Mouse (Mus musculus) kidney, postnatal 10 days (tissue): ENCODE data around the gene Rapgef2.
"Not testable (repeated sequence)": the region's sequence is repeated elsewhere in the genome, so short reads cannot be mapped to it uniquely, and the experiment has no call there.

Source experiments
- DNase-seq: peaks from one replicate; pipeline ENCODE4 v3.0.0; 2021; ENCODE audit warnings: mixed read lengths

The Rapgef2 gene

GRCm38 (mm10) chr3:79083881-79084280 lies 202.4 kb downstream of the Rapgef2 start:
- no peak for DNase-seq

- no peak for DNase-seq
These were observed 203.3 kb downstream of the Rapgef2 start for GRCm38 (mm10) chr3:79083030-79083429.

- DNase-seq: no peak
These were observed 207.2 kb downstream of the Rapgef2 start for GRCm38 (mm10) chr3:79079076-79079475.

- no peak for DNase-seq
These were observed 211.3 kb downstream of the Rapgef2 start for GRCm38 (mm10) chr3:79074970-79075369.

GRCm38 (mm10) chr3:79073541-79074244 lies 212.6 kb downstream of the Rapgef2 start:
- no peak for DNase-seq

DNA sequence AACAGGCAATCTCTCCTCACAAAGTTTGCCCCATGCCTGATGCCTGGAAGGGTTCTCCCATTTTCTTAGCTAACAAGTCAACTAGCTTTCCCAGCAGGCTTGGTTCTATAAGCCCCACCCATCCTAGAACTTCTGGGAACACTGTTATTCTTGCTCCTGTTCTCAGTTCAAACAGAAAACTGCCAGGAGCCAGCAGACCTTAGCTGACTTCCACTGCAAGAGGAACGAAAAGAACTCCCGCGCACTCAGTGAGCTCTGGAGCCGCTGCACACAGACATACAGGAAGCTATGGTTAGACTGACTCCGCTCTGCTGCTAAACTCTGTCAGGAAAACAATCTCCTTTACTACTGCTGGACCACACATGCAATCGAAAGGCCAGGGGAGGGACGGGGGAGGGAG lies 214.8 kb downstream of the Rapgef2 start:
- DNase-seq: peak; percentile 48

DNA sequence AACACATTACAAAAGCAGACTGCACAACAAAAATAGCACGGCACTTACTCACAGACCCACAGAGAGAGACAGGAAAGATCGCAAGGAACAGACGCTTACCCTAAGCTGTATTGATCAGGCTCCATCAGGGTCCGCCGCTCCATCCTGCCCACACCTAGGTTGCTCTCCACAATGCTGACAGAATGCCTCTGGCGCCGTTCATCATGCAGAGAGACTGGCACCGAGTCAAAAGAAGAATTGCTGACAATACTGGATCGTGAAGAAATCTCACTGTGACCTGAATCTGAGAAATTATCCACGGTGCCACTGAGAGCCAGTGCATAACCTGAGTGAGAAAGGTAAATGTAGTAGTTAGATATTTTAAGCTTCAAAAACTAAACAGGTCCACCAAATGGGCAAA lies 216.4 kb downstream of the Rapgef2 start:
- DNase-seq: no peak

DNA sequence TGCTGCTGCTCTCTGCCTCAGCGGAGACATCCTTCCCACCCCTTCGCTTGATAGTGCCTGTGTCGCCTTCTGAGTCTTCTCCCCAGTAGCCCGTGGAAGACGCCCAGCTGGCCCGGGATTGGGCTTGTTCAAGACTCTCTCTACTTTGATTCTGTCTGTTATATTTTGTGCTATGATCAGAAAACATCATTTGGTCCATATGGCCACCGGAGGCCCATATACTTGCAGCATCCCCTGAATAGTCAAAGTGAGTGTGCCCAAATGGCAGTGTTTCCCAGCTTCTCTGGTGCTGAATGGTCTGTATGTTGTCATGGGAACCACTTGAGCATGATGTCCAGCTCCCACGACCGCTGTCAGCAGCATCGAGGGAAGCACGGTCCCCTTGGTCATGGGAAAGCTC lies 217.3 kb downstream of the Rapgef2 start:
- DNase-seq: no peak

- no peak for DNase-seq
These were observed 219.8 kb downstream of the Rapgef2 start for GRCm38 (mm10) chr3:79066455-79067055.

DNA sequence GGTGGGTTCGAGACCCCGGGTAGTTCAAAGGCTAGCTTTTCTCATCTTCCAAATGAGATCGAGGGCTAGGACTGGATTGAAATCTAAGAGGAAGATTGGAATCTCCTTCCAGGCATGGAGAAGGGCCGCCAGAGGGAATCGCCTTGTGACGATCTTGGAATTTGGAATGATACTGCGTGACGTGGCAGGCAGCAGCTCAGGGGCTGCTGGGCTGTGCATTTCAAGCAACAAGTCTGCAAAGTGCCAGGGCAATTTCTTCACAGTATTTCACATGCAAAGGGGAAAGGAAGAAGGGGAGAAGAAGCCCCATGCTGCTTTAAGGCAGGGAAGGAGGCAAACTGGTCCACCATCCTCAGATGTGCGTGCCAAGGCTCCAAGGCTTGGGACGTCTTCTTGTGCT lies 222.2 kb downstream of the Rapgef2 start:
- DNase-seq: no peak

- no peak for DNase-seq
These were observed 224.9 kb downstream of the Rapgef2 start for GRCm38 (mm10) chr3:79061426-79061825.

DNA sequence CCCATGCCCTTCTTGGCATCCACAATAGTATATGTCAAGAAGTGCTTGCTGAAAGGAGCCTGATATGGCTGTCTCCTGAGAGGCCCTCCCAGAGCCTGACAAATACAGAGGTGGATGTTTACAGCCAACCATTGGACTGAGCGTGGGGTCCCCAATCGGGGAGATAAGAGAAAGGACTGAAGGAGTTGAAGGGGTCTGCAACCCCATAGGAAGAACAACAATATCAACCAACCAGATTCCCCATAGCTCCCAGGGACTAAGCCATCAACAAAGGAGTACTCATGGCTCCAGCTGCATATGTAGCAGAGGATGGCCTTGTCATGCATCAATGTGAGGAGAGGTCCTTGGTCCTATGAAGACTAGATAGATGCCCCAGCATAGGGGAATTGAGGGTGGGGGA lies 227.8 kb downstream of the Rapgef2 start:
- DNase-seq: not testable (repeated sequence)

DNA sequence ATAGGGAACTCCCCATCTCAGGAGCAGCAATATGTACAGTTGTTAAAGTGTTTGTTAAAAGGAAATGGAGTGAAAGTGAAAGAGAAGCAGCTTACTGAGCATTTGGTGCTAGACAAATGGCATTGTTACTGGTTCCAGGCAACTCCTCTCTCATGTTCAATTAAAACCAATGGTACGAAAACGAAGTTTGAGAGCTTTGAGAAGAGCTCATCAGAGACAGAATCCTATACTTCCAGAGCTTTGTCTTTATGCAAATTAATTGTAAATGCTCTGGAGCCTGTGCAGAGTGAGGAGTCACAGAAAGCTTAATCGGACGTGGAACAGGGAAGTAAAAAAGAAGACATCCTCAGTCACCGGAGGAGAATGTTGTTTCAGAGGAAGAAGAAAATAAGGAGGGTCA lies 241.1 kb downstream of the Rapgef2 start:
- no peak for DNase-seq

DNA sequence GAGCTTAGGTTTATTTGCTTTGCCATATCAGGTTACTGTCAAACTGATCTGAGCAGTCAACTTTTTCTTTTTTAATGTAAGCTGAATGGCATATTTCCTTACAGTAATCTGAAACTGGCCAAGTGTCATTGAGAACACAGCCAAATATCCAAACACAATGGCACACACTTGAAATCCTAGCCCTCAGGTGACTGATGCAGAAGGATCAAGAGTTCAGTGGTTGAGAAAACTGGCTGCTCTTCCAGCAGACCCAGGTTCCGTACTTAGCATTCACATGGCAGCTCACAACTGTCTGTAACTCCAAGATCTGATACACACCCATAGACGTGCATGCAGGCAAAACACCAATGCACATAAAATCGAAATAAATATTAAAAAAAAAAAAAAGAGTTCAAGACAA lies 243.3 kb downstream of the Rapgef2 start:
- no peak for DNase-seq

DNA sequence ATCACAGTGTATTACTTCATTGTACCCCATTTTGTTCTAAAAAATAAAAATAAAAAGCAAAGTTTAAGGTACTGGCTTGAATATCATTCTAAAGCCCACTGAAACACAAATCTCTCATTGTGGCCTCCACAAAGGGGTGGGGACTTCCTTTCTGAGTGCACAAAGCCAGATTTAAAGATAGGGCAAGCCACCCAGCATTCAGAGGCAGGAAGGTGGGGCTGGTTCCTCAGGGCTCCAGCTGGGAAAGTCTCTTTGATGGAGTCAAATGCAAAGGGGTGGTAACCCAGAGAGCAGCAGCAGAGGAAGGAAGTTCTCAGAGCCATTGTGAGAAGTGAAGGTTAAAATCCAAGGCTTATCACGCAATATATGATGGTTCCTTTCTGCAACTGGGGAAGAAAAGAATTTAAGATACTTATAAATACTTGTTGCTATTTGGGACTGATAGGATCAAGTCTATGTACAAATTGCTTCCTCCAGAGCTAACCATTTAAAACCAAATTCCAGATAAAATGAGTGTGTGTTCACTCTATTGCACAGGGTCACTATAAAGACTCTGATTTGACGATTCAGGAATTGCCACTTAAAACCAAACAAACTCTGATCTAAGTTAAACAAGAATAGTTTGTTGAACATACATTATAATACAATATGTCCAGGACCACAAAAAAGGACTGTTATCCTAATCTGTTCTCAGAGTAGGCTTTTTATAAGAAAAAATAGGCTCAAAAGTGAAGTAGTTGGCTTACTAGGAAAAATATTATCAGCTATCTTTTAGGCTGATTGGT lies 246.5 kb downstream of the Rapgef2 start:
- peak; percentile 14 for DNase-seq

GRCm38 (mm10) chr3:79039008-79039407 lies 247.3 kb downstream of the Rapgef2 start:
- DNase-seq: no peak

DNA sequence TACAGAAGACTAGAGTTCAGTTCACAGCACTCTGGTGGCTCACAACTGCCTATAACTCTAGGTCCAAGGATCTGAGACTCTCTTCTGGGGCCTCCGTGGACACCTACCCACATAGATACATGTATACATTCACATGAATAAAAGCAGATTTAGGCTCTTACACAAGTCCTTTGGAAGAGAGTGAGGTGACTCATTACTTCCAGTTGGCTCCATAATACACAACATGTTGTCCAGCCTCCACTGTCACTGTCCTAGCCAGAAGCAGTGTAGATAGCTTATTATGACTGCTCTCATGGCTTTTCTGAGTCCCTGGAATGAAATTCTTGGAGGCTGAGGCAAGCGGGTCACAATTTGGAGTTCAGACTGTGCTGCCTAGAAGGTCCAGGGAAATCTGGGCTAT lies 251.9 kb downstream of the Rapgef2 start:
- no peak for DNase-seq

DNA sequence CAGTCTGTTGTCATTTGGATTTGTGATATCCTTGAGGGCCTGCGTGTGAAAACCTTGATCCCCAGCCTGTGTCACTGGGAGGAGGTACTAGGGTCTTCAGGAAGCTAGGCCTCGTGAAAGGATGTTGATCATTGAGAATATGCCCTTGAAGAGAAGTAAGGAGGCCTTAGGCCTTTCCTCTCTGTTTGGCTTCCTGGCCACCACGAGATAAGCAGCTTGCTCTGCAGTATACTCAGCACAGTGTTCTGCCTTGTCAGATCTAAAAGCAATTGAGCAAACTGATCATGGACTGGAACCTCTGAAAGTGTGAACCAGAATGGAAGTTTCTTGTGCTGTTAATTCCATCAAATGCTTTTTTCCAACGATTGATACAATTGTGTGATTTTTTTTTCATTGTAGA lies 255.5 kb downstream of the Rapgef2 start:
- DNase-seq: no peak

GRCm38 (mm10) chr3:79028153-79028878 lies 258.0 kb downstream of the Rapgef2 start:
- no peak for DNase-seq

GRCm38 (mm10) chr3:79025983-79026382 lies 260.3 kb downstream of the Rapgef2 start:
- no peak for DNase-seq

GRCm38 (mm10) chr3:79023735-79024328 lies 262.5 kb downstream of the Rapgef2 start:
- no peak for DNase-seq

GRCm38 (mm10) chr3:79022690-79023089 lies 263.6 kb downstream of the Rapgef2 start:
- no peak for DNase-seq

DNA sequence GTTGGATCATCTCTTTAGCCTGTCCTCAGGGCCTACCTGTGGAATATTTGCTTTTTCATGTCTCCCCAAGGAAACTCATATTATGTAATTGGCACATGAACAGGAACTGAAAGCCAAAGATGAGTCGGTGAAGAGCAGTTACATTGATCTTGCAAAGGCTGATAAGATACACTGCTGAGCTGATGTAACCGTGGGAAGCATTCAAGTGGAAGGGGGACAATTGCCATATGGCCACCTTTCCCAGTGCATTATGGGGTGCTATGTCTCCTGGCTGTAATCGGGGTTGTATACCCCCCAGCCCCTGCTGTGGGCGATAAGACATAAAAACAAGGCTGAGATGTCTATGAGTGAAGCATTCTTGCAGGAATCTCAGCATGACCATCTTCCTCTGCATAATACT lies 268.9 kb downstream of the Rapgef2 start:
- no peak for DNase-seq
